Mouse (Mus musculus): ENCODE results near the gene Pikfyve. TPM values are rescaled to one million over a fixed set of nuclear protein-coding genes. Genes with fewer than 3 reads are reported as not detected.

The Pikfyve gene
- polyA plus RNA-seq, 1 experiment from 2014 or later: 22.4 TPM

DNA sequence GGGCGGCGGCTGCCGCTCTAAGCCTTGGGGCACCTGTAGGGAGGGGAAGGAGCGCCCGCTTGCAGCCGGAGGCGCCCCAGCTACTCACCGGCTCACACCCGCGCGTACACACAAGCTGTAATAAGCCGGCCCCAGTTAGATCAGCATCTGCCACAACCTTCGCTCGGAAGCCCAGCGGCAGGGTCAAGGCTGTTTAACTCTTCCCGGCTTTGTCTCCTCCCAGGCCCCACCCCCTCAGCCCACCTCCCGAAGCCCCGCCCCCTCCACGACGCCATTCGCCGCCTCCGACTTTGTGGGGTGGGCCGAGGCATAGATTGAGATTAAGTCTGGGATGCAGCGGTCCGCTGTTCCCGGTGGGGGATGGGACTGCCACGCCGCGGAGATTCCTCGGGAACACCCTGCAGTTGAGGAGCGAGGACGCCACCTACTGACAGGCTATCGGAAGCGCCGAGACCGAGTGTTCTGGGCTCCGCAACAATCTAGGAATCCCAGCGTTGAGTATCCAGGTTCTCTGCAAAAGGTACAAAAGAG, 7.5 kb upstream of the Pikfyve start:
- ATAC-seq (ENCODE audit: low FRiP score, low TSS enrichment) (peak; percentile 96), DNase-seq (peak; percentile 98)
- H3K36me3 ChIP-seq (ENCODE audit: control insufficient read depth, insufficient read depth, low read length): peaks cover 7% of the 10 kb centered on the region
- peak overlapping the region; percentile 94 for H3K27ac ChIP-seq (replicated peaks; ENCODE audit: low read depth, low read length)
- H3K4me2 ChIP-seq (ENCODE audit: low read length): peak overlapping the region; percentile 64
- peaks cover 33% of the 10 kb centered on the region for H3K4me1 ChIP-seq (ENCODE audit: control insufficient read depth, insufficient read depth, low read length)
- H3K9me3 ChIP-seq (ENCODE audit: control insufficient read depth, low read length): no peaks in the 10 kb centered on the region
- peak overlapping the region; percentile 65 for H3K4me3 ChIP-seq (replicated peaks; ENCODE audit: low read depth, low read length)
- peak overlapping the region; percentile 78 for H3K9ac ChIP-seq (replicated peaks; ENCODE audit: low read length)
- under 1% methylated on average over 39 of the region's 39 CpGs for WGBS
- no peaks in the 10 kb centered on the region for H3K27me3 ChIP-seq (ENCODE audit: control insufficient read depth, insufficient read depth, low read length)

GRCm38 (mm10) chr1:65179634-65180249, 6.7 kb upstream of the Pikfyve start:
- no peak for ATAC-seq (ENCODE audit: low FRiP score, low TSS enrichment)
- peaks cover 33% of the 10 kb centered on the region for H3K4me1 ChIP-seq (ENCODE audit: control insufficient read depth, insufficient read depth, low read length)
- H3K27me3 ChIP-seq (ENCODE audit: control insufficient read depth, insufficient read depth, low read length): no peaks in the 10 kb centered on the region
- no peaks in the 10 kb centered on the region for H3K36me3 ChIP-seq (ENCODE audit: control insufficient read depth, insufficient read depth, low read length)
- H3K4me2 ChIP-seq (ENCODE audit: low read length): peak overlapping the region; percentile 64
- H3K9me3 ChIP-seq (ENCODE audit: control insufficient read depth, low read length): no peaks in the 10 kb centered on the region
- DNase-seq: peak; percentile 92
- 5% methylated on average over 11 of the region's 11 CpGs for WGBS
- H3K27ac ChIP-seq (replicated peaks; ENCODE audit: low read depth, low read length): peak overlapping the region; percentile 94
- H3K9ac ChIP-seq (replicated peaks; ENCODE audit: low read length): peak overlapping the region; percentile 44; the same call in 1 of the 2 replicates
- H3K4me3 ChIP-seq (replicated peaks; ENCODE audit: low read depth, low read length): peak overlapping the region; percentile 65

- peaks cover 21% of the 10 kb centered on the region for H3K4me1 ChIP-seq (ENCODE audit: control insufficient read depth, insufficient read depth, low read length)
- H3K4me3 ChIP-seq (replicated peaks; ENCODE audit: low read depth, low read length): no peak overlapping the region
- DNase-seq (no peak), ATAC-seq (ENCODE audit: low FRiP score, low TSS enrichment) (no peak)
- no peaks in the 10 kb centered on the region for H3K36me3 ChIP-seq (ENCODE audit: control insufficient read depth, insufficient read depth, low read length)
- no peaks in the 10 kb centered on the region for H3K27me3 ChIP-seq (ENCODE audit: control insufficient read depth, insufficient read depth, low read length)
- no peaks in the 10 kb centered on the region for H3K9me3 ChIP-seq (ENCODE audit: control insufficient read depth, low read length)
- no peak overlapping the region for H3K4me2 ChIP-seq (ENCODE audit: low read length)
- H3K27ac ChIP-seq (replicated peaks; ENCODE audit: low read depth, low read length): no peak overlapping the region
- H3K9ac ChIP-seq (replicated peaks; ENCODE audit: low read length): no peak overlapping the region
- 91% methylated on average over 5 of the region's 5 CpGs for WGBS
These were observed 5.0 kb upstream of the Pikfyve start for GRCm38 (mm10) chr1:65181459-65181858.

GRCm38 (mm10) chr1:65183994-65184393, 2.5 kb upstream of the Pikfyve start:
- 88% methylated on average over 2 of the region's 2 CpGs for WGBS
- no peaks in the 10 kb centered on the region for H3K9me3 ChIP-seq (ENCODE audit: control insufficient read depth, low read length)

GRCm38 (mm10) chr1:65185011-65185410, 1.5 kb upstream of the Pikfyve start:
- ATAC-seq (ENCODE audit: low FRiP score, low TSS enrichment): no peak
- H3K9me3 ChIP-seq (ENCODE audit: control insufficient read depth, low read length): no peaks in the 10 kb centered on the region
- H3K9ac ChIP-seq (replicated peaks; ENCODE audit: low read length): no peak overlapping the region
- H3K27me3 ChIP-seq (ENCODE audit: control insufficient read depth, insufficient read depth, low read length): no peaks in the 10 kb centered on the region
- no peak for DNase-seq
- no peak overlapping the region for H3K4me3 ChIP-seq (replicated peaks; ENCODE audit: low read depth, low read length)
- WGBS: 93% methylated on average over 8 of the region's 8 CpGs
- no peak overlapping the region for H3K27ac ChIP-seq (replicated peaks; ENCODE audit: low read depth, low read length)
- no peak overlapping the region for H3K4me2 ChIP-seq (ENCODE audit: low read length)
- H3K4me1 ChIP-seq (ENCODE audit: control insufficient read depth, insufficient read depth, low read length): peaks cover 14% of the 10 kb centered on the region; the same call in 1 of the 2 replicates
- no peaks in the 10 kb centered on the region for H3K36me3 ChIP-seq (ENCODE audit: control insufficient read depth, insufficient read depth, low read length)

More at GRCm38 (mm10) chr1:65183994-65184393, 2.5 kb upstream of the Pikfyve start:
- no peak overlapping the region for H3K27ac ChIP-seq (replicated peaks; ENCODE audit: low read depth, low read length)
- H3K36me3 ChIP-seq (ENCODE audit: control insufficient read depth, insufficient read depth, low read length): no peaks in the 10 kb centered on the region
- H3K4me3 ChIP-seq (replicated peaks; ENCODE audit: low read depth, low read length): no peak overlapping the region
- ATAC-seq (ENCODE audit: low FRiP score, low TSS enrichment): no peak
- H3K4me2 ChIP-seq (ENCODE audit: low read length): no peak overlapping the region
- no peak overlapping the region for H3K9ac ChIP-seq (replicated peaks; ENCODE audit: low read length)
- H3K4me1 ChIP-seq (ENCODE audit: control insufficient read depth, insufficient read depth, low read length): peaks cover 19% of the 10 kb centered on the region; the same call in 1 of the 2 replicates
- no peaks in the 10 kb centered on the region for H3K27me3 ChIP-seq (ENCODE audit: control insufficient read depth, insufficient read depth, low read length)
- no peak for DNase-seq

DNA sequence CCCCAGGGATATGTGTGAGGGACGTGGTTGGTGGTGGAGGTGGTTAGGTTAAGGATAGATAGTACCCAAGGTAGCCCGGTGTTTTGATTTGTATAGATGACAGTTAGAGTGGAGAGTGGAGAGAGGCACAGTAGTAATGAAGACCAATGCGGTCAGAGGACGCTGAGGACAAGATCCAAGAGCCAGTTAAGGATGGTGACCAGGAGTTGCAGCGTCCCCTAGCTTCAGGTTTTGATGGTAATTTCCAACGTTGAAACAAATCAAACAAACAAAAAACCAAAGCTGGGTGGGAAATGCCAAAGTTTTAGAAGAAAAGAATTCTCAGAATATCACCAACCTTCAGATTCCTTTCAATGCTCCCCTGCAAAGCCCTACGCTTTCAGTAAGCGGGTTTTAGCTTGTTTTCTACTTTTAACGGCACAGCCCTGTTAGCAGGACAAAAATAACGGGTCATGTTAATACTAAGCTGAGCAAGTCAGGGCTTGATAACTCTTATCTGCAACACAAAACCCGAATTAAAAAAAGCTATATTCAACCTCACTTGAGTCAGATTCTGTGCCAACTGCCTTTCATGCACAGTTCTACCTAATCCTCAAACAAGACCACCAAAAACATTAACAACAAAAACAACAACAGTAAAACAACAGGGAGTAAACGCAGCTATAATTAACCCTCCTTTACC, 818 bp upstream of the Pikfyve start:
- Histone ChIP-seq H3K27ac (replicated peaks; ENCODE audit: low read depth, low read length) (peak overlapping the region; percentile 39; the same call in 1 of the 2 replicates), H3K27me3 (ENCODE audit: control insufficient read depth, insufficient read depth, low read length) (no peaks in the 10 kb centered on the region), H3K9me3 (ENCODE audit: control insufficient read depth, low read length) (no peaks in the 10 kb centered on the region), H3K4me2 (ENCODE audit: low read length) (peak overlapping the region; percentile 66), H3K4me1 (ENCODE audit: control insufficient read depth, insufficient read depth, low read length) (peaks cover 14% of the 10 kb centered on the region; the same call in 1 of the 2 replicates), H3K9ac (replicated peaks; ENCODE audit: low read length) (peak overlapping the region; percentile 55), H3K36me3 (ENCODE audit: control insufficient read depth, insufficient read depth, low read length) (0 out of 2 replicates have a peak, but pooled peaks cover 4% of the 10 kb centered on the region), H3K4me3 (replicated peaks; ENCODE audit: low read depth, low read length) (peak overlapping the region; percentile 84)
- ATAC-seq (ENCODE audit: low FRiP score, low TSS enrichment) (no peak), DNase-seq (peak; percentile 24)
- 22% methylated on average over 12 of the region's 12 CpGs for WGBS

DNA sequence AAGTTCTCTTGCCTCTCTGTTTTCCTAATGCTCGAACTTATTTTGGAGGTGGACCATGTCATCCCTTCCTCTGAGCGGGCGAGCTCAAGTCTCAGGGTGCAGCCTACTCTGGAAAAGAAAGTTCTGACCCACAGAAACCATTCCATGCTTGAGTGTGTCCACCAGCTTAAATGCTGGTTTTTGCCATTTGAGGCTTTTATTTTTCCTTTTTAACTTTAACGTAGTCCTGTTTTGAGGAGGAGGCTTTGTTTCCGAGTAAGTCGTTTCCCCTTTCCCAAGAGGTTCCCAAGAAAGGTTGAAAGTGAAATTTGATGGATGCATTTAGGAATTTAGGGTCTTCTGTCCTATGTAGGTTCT, 569 bp downstream of the Pikfyve start:
- Histone ChIP-seq H3K9me3 (ENCODE audit: control insufficient read depth, low read length) (no peaks in the 10 kb centered on the region), H3K9ac (replicated peaks; ENCODE audit: low read length) (peak overlapping the region; percentile 86)
- no peak for ATAC-seq (ENCODE audit: low FRiP score, low TSS enrichment)

GRCm38 (mm10) chr1:65190172-65190571, 3.7 kb downstream of the Pikfyve start:
- no peak for DNase-seq
- no peaks in the 10 kb centered on the region for H3K9me3 ChIP-seq (ENCODE audit: control insufficient read depth, low read length)
- WGBS: 80% methylated on average over 4 of the region's 4 CpGs
- no peaks in the 10 kb centered on the region for H3K27me3 ChIP-seq (ENCODE audit: control insufficient read depth, insufficient read depth, low read length)
- no peak overlapping the region for H3K9ac ChIP-seq (replicated peaks; ENCODE audit: low read length)
- no peak overlapping the region for H3K4me3 ChIP-seq (replicated peaks; ENCODE audit: low read depth, low read length)
- no peak for ATAC-seq (ENCODE audit: low FRiP score, low TSS enrichment)
- H3K4me1 ChIP-seq (ENCODE audit: control insufficient read depth, insufficient read depth, low read length): peaks cover 14% of the 10 kb centered on the region; the same call in 1 of the 2 replicates
- H3K27ac ChIP-seq (replicated peaks; ENCODE audit: low read depth, low read length): no peak overlapping the region
- no peak overlapping the region for H3K4me2 ChIP-seq (ENCODE audit: low read length)
- H3K36me3 ChIP-seq (ENCODE audit: control insufficient read depth, insufficient read depth, low read length): peaks cover 30% of the 10 kb centered on the region

More for the DNA sequence above, 569 bp downstream of the Pikfyve start:
- peak overlapping the region; percentile 84 for H3K4me3 ChIP-seq (replicated peaks; ENCODE audit: low read depth, low read length)
- peaks cover 7% of the 10 kb centered on the region for H3K36me3 ChIP-seq (ENCODE audit: control insufficient read depth, insufficient read depth, low read length)
- H3K27me3 ChIP-seq (ENCODE audit: control insufficient read depth, insufficient read depth, low read length): no peaks in the 10 kb centered on the region
- no peak for DNase-seq
- 0% methylated on average over 6 of the region's 6 CpGs for WGBS
- H3K4me1 ChIP-seq (ENCODE audit: control insufficient read depth, insufficient read depth, low read length): peaks cover 14% of the 10 kb centered on the region; the same call in 1 of the 2 replicates
- peak overlapping the region; percentile 63 for H3K4me2 ChIP-seq (ENCODE audit: low read length)
- H3K27ac ChIP-seq (replicated peaks; ENCODE audit: low read depth, low read length): peak overlapping the region; percentile 84
